Mouse (Mus musculus) mouse embryonic stem cell (cell line): ENCODE measurements around the gene P2ry1.

Experiments
- in situ Hi-C, 2 experiments: fragments of 300-500 bp; cut with MboI; formaldehyde crosslinking; loops; 1 replicate in 1 of 2; 3 replicates in 1 of 2; pipeline ENCODE4 v1.14.3; 2019 to 2020; ENCODE audit warnings: low sequenced_read_pairs in 2 of 2, low pct_unique_long_range_greater_than_20kb in 1 of 2, mixed read lengths in 1 of 2; ENCODE audit not compliant: unreplicated experiment in 1 of 2

The P2ry1 gene

DNA sequence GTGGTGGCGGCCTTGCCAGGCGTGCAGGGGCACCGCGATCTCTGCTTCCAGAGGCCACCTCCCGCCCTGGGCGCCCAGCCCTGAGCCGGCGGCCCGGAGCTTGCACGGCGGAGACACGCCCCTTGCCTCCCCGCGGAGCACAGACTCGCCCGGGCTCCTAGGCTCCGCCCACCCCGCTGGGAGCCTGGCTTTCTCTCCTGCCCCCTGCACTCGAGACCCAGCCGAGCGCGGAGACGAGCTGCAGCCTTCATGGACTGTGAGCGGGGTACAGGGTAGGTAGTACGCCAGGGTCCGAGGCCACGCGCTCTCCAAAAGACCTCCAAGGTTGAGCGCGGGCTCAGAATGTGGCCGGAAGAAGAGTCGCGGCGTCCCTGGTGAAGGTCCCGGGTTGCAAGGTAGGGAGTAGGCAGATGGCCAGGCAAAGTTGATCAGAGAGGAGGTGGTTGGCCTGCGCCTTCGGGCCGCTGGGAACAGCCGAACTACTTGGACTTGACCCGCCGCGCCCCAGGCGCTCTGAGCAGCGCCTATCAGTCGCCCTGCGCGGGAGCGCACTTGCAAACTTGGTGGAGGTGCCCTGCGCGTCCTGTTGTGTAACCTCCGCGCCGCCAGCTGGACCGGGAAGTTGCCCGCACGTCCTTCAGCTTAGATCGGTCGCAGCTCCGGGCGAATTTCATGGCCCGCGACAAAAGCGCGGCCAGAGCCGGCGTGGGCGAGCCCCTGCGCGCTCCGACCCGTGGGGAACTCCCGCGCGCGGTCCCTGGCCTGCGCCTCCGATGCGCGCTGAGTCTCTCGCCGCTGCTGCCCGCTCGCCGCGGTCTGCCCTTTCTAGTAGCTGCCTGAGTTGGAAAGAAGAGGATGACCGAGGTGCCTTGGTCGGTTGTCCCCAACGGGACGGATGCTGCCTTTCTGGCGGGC is at the start of gene P2ry1:
Gene P2ry1 (plus strand): TSS at position 209 of the 915 bp plus-strand sequence.
- in situ Hi-C loops: no loop called here

DNA sequence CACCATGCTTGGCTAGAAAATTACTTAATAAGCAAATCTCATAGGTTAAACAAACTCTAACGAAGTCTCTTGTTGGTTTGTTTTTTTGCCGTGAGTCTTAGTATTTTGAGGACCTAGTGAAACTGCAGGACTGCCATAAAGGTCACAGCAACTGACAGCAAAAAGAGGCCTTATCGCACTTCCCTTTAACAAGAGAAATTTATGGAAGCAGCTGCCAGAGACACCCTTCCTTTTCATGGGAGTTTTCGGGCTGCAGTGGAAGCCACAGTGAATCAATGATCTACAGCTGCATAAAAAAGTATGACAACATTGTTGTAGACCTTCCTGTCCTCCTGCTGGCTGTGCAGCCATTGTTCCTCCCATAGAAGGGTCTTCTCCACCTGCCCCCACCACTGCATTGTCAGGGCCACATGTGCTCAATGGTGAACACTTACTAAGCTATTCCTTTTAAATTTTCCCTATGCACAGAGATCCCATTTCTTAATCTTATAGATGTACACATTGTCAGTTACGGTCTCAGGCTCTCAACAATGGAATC is 49.3 kb upstream of the P2ry1 start:
- in situ Hi-C loops: no loop called here

DNA sequence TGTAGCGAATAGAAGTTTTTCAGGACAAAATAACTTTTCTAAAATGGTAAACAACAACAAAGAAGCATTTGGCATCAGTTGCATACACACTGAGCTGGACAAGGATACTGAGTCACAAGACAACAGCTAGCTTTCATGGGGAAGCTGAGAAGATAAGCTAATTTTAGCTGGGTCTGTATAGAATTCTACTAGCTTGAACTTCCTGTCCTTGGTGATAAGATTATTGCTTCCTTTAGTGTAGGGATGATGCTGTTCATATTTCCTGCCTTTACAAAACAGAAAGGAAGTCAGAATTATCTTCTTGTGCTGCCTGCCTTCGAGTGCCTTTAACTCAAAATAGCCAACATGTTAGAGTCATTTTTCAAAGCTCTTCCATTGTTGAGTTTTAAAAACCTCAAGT is 48.5 kb upstream of the P2ry1 start:
- in situ Hi-C loops: no loop called here

DNA sequence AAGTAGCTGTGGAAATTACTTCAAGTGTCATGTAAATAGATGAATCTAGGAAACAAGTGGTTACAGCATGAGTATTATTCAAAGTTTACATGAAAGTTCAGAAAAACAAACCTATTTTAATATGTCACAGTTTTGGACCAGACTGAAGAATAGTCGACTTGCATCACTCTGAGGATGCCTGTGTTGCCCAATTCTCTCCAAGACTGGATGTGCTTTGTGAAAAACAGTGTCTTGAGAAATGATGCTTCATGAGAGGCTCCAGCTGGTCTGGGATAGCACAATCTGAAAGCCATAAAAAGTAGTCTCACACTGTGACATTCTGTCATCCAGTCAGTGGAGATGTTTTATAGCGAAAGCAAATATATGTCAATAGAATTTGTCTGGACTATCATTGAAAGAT is 43.8 kb upstream of the P2ry1 start:
- in situ Hi-C loops: no loop called here

DNA sequence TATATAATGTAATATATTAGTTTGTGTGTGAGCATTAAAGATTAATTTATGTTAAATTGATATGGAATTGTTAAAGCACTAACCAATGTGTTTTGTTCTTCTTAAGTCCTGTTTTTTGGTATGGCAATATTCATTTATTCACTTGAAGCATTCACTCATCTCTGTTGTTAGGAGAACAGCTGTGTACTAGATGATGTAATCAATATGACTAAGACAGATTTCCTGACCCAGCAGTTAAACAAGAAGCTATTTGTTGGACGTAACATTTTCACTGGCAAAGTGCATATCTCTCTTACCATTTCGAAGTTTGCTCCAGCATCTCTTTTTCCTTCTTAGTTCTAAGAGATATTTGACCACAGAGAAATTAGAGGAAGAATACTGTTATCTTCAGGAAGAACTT is 37.5 kb upstream of the P2ry1 start:
- in situ Hi-C loops: no loop called here

DNA sequence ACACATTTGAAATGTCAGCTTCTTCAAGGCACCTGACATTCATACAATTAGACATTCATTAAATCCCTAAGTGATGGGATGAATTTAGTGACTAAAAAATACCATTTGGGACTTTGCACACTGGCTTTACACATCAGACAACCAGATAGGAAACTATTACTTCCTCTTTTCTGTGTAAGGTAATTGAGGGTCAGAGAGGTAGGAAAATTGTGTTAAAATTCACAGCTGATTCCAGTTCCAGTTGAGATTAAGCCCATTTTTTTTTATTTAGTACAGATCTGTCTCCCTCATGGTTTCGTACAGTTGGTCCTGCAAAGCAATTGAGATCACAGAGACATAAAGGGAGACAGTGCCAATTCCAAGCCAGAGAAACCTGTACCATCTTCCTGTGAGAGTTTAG is 27.7 kb upstream of the P2ry1 start:
- in situ Hi-C loops: no loop called here

DNA sequence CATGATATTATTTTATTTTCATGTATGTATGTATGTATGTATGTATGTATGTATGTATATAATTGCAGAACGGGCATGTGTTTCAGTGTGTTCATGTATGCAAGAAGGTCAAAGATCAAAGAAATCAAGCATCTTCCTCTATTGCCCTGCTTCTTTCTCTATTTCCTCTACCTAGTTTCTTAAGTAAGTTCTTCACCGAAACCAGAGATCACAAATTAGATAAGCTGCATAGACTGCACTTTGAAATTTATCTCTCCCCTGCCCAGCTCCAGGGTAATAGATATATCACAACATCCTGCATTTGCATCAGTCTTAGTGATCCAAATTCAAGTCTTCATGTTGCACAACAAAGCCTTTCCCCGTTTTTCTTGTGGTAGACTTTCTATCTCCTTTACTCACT is 20.5 kb upstream of the P2ry1 start:
- in situ Hi-C loops: no loop called here

DNA sequence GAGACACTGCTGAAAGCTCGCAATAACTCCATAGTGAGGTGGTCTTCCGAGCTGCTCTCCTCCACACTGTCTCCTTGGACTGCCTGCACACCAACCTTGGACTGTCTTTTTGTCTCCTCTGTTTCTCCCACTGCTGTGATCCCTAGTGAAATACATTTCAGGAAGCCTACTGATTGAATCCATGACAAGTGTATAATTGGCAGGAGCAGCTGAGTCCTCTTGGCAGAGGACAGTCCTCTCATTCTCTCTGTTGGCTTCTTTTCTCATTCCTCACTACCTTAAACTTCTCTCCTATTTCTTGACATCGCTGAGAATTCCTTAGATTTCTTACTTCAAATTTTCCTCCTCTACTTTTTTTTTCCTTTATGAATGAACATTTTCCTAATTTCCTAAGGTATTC is 4.5 kb upstream of the P2ry1 start:
- in situ Hi-C loops: no loop called here

DNA sequence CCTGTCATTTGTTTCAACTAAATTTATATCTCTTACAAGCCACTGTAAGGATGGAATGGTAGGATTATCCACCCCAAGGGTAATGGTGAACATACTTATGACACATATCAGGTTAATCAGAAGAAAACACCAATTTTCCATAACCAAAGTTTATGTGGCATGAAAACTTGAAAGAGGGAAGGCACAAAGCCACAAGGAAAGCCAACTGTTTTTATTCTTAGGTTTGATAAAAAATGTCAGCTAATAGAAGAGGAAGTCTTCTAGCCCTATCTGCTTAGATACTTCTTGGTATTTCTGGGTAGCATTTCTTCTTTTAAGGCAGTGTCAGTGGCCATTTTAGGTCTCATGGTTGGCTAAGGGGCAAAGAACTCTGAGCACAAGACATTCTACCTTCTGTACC is 2.9 kb upstream of the P2ry1 start:
- in situ Hi-C loops: no loop called here

DNA sequence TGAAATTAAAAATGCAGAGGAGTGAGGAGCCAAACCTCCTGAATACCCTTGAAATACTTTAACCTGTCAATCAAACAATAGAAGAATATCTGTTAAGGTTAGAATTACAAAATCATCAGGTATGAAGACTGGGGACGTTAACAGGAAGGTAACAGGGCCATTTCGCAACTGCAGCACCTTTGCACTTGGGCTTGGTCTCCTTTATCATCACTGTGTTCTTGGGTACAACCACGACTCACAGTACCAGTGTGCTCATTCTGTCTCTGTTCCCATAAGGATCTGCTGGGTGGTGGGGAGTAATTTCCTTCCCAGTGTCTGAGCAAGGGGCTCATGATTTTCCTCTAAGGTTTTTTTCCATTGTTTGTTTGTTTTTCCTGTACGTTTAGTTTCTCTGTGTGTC is 1.8 kb upstream of the P2ry1 start:
- in situ Hi-C loops: no loop called here

DNA sequence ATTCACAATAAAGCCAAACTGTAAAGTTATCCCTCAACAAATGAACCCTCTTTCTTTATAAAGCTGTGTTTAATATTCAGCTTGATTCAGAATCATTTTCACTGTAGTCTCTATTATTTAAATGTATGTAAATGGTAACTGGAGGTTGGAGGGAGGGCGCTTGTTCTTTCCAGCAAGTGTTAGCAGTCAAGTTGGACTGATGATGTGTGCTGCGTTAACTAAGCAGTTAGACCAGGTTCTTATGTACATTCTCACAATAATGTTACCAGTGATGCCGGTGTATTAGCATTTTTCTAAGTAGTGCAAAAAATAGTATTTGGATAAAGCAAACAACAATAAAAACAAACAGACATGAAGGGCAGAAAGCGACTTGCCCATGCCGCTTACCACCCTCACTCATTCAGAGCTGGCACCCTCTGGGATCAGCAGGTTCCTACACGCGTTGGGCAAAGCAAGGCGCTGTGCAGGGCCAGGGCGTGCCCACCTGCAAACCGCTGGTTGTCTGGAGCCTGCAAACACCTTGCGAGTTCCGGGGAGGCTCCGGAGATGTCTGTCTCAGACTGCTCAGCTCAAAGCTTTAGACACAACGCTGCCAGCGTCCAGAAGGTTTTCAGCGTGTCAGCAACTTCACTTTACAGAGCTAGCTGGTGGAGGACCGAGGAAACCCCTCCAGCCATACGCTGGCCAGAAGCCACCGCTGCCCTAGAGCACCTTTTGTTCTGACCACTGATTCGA is 576 bp upstream of the P2ry1 start:
- in situ Hi-C loops: no loop called here

DNA sequence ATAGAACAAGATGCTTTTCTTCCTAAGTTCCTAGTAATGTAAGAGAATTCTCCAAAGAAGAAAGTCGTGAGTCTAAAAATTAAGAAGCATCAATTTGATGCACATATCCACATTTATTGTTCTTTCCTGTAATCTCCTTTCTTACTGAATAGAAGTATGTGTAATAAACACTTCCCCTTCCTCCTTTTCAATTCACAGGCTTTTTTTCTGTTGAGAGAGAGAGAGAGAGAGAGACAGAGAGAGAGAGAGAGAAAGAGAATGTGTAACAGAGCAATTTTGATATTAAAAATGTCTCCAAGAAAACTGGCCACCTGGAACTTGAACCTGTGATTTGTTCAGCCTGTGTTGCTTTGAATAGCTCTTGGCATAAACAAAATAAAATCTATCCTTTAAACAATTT is 2.0 kb downstream of the P2ry1 start:
- in situ Hi-C loops: no loop called here

DNA sequence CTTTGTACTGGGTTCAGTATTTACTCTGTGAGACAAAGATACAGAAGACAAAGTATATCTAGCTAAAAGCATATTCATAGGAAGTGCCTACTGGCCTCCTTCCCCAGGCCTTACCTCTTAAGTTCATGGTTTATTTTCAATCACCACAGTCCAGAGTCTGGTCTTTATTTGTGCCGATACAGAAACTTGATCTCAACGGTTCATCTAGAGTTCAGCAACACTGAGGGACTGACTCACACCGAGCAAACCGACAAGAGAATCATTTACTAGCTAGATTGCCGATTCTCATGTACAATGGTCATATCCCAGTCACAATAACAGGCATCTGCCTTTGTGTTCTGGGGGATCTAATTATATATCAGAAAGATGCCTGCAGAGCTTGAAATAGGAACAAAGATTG is 9.1 kb downstream of the P2ry1 start:
- in situ Hi-C loops: no loop called here

DNA sequence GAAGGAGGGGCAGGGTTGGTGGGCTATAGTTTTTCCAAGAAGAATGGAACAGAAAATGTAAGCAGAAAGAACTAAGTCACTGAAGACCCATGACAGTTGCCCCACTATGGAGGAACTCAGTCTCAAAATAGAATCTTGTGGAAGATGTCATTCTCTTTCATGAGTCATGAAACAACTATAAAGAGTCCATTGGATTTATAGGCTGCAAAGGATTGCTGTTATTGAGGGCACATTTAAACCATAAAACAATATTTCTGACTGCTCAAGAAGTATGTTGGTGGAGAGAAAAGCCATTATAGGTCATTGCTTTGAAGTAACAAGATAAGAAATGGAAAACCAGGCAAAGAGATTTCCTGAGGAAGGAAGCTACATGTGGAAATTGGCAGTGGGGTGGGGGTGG is 10.0 kb downstream of the P2ry1 start:
- in situ Hi-C loops: no loop called here

DNA sequence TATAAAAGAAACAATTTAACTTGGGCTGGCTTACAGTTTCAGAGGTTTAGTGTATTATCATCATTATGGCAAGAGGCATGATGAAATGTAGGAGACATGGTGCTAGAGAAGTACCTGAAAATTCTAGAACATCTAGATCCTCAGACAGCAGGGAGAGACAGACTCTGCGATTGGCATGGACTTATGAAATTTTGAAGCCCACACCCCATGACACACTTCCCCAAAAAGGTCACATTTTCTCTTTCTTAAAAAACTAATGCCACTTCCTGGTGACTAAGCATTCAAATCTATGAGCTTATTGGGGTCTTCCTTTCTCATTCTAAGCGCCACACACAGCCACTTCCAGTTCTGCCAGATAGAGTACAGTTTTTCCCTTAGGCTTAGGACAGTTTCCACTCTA is 14.1 kb downstream of the P2ry1 start:
- in situ Hi-C loops: no loop called here

DNA sequence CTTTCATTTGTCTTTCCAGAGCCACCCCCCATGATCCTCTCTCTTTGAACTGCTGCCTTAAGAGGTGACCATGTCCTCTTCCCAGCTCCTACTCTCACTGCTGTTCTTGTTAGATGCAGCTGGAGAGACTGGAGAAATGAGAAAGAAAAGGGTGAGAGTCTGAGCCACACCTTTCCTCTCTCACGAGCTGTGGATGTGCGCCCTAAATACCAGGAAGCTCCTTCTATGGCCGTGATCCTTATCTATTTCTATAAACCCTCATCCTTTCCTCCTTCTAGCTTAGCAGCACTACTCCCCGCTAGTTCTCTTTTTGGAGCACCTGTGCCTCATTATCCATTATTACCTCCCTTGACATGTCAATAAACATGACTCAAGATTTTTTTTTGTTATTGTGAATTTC is 29.5 kb downstream of the P2ry1 start:
- in situ Hi-C loops: no loop called here

DNA sequence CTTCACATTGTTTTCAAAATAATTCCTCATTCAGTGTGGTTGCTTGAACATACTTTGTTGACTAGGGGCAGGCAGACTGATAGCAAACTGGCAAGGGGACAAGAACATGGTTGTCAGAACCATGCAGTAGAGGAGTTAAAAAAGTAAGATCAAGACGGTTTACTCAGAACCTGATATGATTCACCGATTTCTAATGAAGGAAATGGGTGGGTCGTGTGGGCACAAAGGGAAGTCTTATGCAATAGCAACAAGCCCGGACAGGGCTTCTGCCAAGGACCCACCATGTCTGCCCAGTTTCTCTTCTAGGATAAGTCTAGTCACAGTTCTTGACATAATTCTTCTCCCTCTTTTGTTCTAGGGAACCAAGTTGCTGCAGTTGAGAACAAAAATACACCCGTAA is 33.0 kb downstream of the P2ry1 start:
- in situ Hi-C loops: no loop called here

DNA sequence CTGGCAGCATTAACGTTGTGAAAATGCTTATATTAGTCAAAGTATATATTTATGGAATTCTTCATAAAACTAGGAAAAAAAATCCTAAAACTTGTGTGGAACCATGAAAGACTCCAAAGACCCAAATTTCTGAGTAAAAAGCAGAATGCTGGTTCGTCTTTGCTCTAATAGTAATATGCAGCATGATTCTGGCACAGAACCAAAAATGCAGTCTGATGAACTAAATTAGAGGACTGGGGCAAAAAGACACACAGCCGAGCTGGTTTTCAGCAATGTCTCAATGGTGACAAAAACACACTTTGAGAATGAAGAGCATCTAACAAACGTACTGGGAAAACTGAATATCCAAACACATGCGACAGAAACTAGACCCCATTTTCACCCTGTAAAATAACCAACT is 37.3 kb downstream of the P2ry1 start:
- in situ Hi-C loops: no loop called here

DNA sequence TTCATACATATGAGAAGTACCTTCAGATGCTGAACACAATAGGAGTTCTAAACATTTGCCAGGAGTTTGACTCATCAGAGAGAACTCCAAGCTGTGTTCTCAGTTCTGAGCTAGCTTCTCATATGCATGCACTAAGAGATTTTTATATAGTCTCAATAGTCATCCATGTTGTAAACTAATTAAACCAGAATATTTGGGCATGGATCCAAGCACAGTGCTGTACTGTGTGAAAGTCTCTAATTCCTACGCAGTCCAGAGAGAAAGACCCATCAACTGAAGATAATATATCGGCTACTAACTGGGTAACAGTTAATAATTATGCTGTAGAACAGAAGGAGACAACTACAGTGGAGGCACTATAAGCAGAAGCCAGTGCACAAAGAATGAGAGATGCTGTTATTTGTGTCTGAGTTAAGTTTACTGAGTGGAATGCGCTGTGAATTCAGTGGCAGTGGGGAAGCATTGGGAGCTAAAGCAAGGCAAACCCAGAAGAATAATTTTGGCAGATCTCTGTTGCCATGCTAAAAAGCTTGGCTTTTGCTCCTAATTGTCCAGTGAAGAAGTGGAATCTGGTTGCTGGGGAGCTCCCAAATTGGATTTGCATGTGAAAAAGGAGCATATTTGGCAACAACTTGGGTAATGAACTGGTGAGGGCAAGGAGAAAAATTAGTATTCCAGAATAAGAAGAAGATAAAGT is 47.5 kb downstream of the P2ry1 start:
- in situ Hi-C loops: no loop called here
